Mouse (Mus musculus): Measurements from ENCODE around the gene Pkd1. TPM values are rescaled to one million over a fixed set of nuclear protein-coding genes. Genes with fewer than 3 reads are reported as not detected.

The Pkd1 gene
- polyA plus RNA-seq, 1 experiment = 82.0 TPM

GRCm38 (mm10) chr17:24635024-24635423 lies 85.4 kb downstream of the Pkd1 start:
- H3K4me3 ChIP-seq (ENCODE audit: insufficient read depth, low read length) = no peak overlapping the region
- peak overlapping the region; percentile 4; the same call in 1 of the 2 replicates for H3K27ac ChIP-seq (ENCODE audit: insufficient read depth, low read length)
- peaks cover 5% of the 10 kb centered on the region; the same call in 1 of the 2 replicates for H3K4me1 ChIP-seq (ENCODE audit: control insufficient read depth, insufficient read depth, low read length)
- TF ChIP-seq POLR2A (IDR thresholded peaks at IDR 0.05; ENCODE audit: extremely low read depth, insufficient read depth, low read length) = no peak
- no peak for TF ChIP-seq CTCF (IDR thresholded peaks at IDR 0.05; ENCODE audit: extremely low read depth, insufficient read depth, low read length)

GRCm38 (mm10) chr17:24635694-24636093 lies 86.1 kb downstream of the Pkd1 start:
- Histone ChIP-seq H3K27ac (ENCODE audit: insufficient read depth, low read length) (peak overlapping the region; percentile 4; the same call in 1 of the 2 replicates), H3K4me1 (ENCODE audit: control insufficient read depth, insufficient read depth, low read length) (peaks cover 5% of the 10 kb centered on the region; the same call in 1 of the 2 replicates), H3K4me3 (ENCODE audit: insufficient read depth, low read length) (no peak overlapping the region)
- TF ChIP-seq CTCF (IDR thresholded peaks at IDR 0.05; ENCODE audit: extremely low read depth, insufficient read depth, low read length) (no peak), POLR2A (IDR thresholded peaks at IDR 0.05; ENCODE audit: extremely low read depth, insufficient read depth, low read length) (no peak)

- TF ChIP-seq POLR2A (IDR thresholded peaks at IDR 0.05; ENCODE audit: extremely low read depth, insufficient read depth, low read length) = no peak
- no peak for TF ChIP-seq CTCF (IDR thresholded peaks at IDR 0.05; ENCODE audit: extremely low read depth, insufficient read depth, low read length)
- Histone ChIP-seq H3K27ac (ENCODE audit: insufficient read depth, low read length) (no peak overlapping the region), H3K4me1 (ENCODE audit: control insufficient read depth, insufficient read depth, low read length) (0 out of 2 replicates have a peak, but pooled peaks cover 3% of the 10 kb centered on the region), H3K4me3 (ENCODE audit: insufficient read depth, low read length) (no peak overlapping the region)
Observed at GRCm38 (mm10) chr17:24636781-24637481, 87.3 kb downstream of the Pkd1 start.

GRCm38 (mm10) chr17:24638214-24638613 lies 88.6 kb downstream of the Pkd1 start:
- TF ChIP-seq CTCF (IDR thresholded peaks at IDR 0.05; ENCODE audit: extremely low read depth, insufficient read depth, low read length) = no peak
- no peak for TF ChIP-seq POLR2A (IDR thresholded peaks at IDR 0.05; ENCODE audit: extremely low read depth, insufficient read depth, low read length)
- Histone ChIP-seq H3K27ac (ENCODE audit: insufficient read depth, low read length) (no peak overlapping the region), H3K4me1 (ENCODE audit: control insufficient read depth, insufficient read depth, low read length) (0 out of 2 replicates have a peak, but pooled peaks cover 2% of the 10 kb centered on the region), H3K4me3 (ENCODE audit: insufficient read depth, low read length) (no peak overlapping the region)

- H3K27ac ChIP-seq (ENCODE audit: insufficient read depth, low read length) = no peak overlapping the region
- 0 out of 2 replicates have a peak, but pooled peaks cover 1% of the 10 kb centered on the region for H3K4me1 ChIP-seq (ENCODE audit: control insufficient read depth, insufficient read depth, low read length)
- no peak overlapping the region for H3K4me3 ChIP-seq (ENCODE audit: insufficient read depth, low read length)
- TF ChIP-seq CTCF (IDR thresholded peaks at IDR 0.05; ENCODE audit: extremely low read depth, insufficient read depth, low read length) (no peak), POLR2A (IDR thresholded peaks at IDR 0.05; ENCODE audit: extremely low read depth, insufficient read depth, low read length) (no peak)
Observed at GRCm38 (mm10) chr17:24638840-24639239, 89.2 kb downstream of the Pkd1 start.

- Histone ChIP-seq H3K4me3 (ENCODE audit: insufficient read depth, low read length) (no peak overlapping the region), H3K27ac (ENCODE audit: insufficient read depth, low read length) (no peak overlapping the region), H3K4me1 (ENCODE audit: control insufficient read depth, insufficient read depth, low read length) (0 out of 2 replicates have a peak, but pooled peaks cover 1% of the 10 kb centered on the region)
- TF ChIP-seq CTCF (IDR thresholded peaks at IDR 0.05; ENCODE audit: extremely low read depth, insufficient read depth, low read length) (no peak), POLR2A (IDR thresholded peaks at IDR 0.05; ENCODE audit: extremely low read depth, insufficient read depth, low read length) (no peak)
Observed at GRCm38 (mm10) chr17:24639571-24639988, 89.9 kb downstream of the Pkd1 start.

- H3K4me1 ChIP-seq (ENCODE audit: control insufficient read depth, insufficient read depth, low read length) = 0 out of 2 replicates have a peak, but pooled peaks cover 1% of the 10 kb centered on the region
- TF ChIP-seq CTCF (IDR thresholded peaks at IDR 0.05; ENCODE audit: extremely low read depth, insufficient read depth, low read length) = no peak
- TF ChIP-seq POLR2A (IDR thresholded peaks at IDR 0.05; ENCODE audit: extremely low read depth, insufficient read depth, low read length) = no peak
- no peak overlapping the region for H3K4me3 ChIP-seq (ENCODE audit: insufficient read depth, low read length)
- no peak overlapping the region for H3K27ac ChIP-seq (ENCODE audit: insufficient read depth, low read length)
Observed at GRCm38 (mm10) chr17:24640119-24640518, 90.5 kb downstream of the Pkd1 start.

GRCm38 (mm10) chr17:24640581-24640980 lies 90.9 kb downstream of the Pkd1 start:
- TF ChIP-seq CTCF (IDR thresholded peaks at IDR 0.05; ENCODE audit: extremely low read depth, insufficient read depth, low read length) (no peak), POLR2A (IDR thresholded peaks at IDR 0.05; ENCODE audit: extremely low read depth, insufficient read depth, low read length) (no peak)
- Histone ChIP-seq H3K27ac (ENCODE audit: insufficient read depth, low read length) (no peak overlapping the region), H3K4me3 (ENCODE audit: insufficient read depth, low read length) (no peak overlapping the region), H3K4me1 (ENCODE audit: control insufficient read depth, insufficient read depth, low read length) (no peaks in the 10 kb centered on the region)

- no peak for TF ChIP-seq POLR2A (IDR thresholded peaks at IDR 0.05; ENCODE audit: extremely low read depth, insufficient read depth, low read length)
Observed at GRCm38 (mm10) chr17:24641944-24642343, 92.3 kb downstream of the Pkd1 start.

GRCm38 (mm10) chr17:24642791-24643343 lies 93.2 kb downstream of the Pkd1 start:
- 0 out of 2 replicates have a peak overlapping the region, but pooled peaks have one; percentile 86 for H3K27ac ChIP-seq (ENCODE audit: insufficient read depth, low read length)
- no peak for TF ChIP-seq CTCF (IDR thresholded peaks at IDR 0.05; ENCODE audit: extremely low read depth, insufficient read depth, low read length)
- no peak for TF ChIP-seq POLR2A (IDR thresholded peaks at IDR 0.05; ENCODE audit: extremely low read depth, insufficient read depth, low read length)
- H3K4me3 ChIP-seq (ENCODE audit: insufficient read depth, low read length) = no peak overlapping the region
- no peaks in the 10 kb centered on the region for H3K4me1 ChIP-seq (ENCODE audit: control insufficient read depth, insufficient read depth, low read length)

More at GRCm38 (mm10) chr17:24641944-24642343, 92.3 kb downstream of the Pkd1 start:
- no peak overlapping the region for H3K27ac ChIP-seq (ENCODE audit: insufficient read depth, low read length)
- no peaks in the 10 kb centered on the region for H3K4me1 ChIP-seq (ENCODE audit: control insufficient read depth, insufficient read depth, low read length)
- H3K4me3 ChIP-seq (ENCODE audit: insufficient read depth, low read length) = no peak overlapping the region

All from cortical plate, adult 2 months (tissue).